Mouse (Mus musculus) limb, embryonic 11.5 days (tissue): ENCODE measurements around the gene Etd. TPM values are rescaled to one million over a fixed set of nuclear protein-coding genes. Genes with fewer than 3 reads are reported as not detected.
"Not testable (repeated sequence)": the region's sequence is repeated elsewhere in the genome, so short reads cannot be mapped to it uniquely, and the experiment has no call there.

ENCODE experiments used
- ATAC-seq: fragments of 200-750 bp; cut with Nextera tagmentation; 2 replicates; pipeline ENCODE4 v1.8.0; 2017; ENCODE audit warnings: low read depth; ENCODE audit not compliant: insufficient number of reproducible peaks, low FRiP score, low TSS enrichment
- DNase-seq: peaks from one replicate; pipeline ENCODE4 v3.0.0-alpha.2; 2015; ENCODE audit warnings: low spot score
- H3K27ac ChIP-seq: fragments of 300-500 bp; sonication (generic); replicated peaks from 2 replicates; pipeline ENCODE4 v1.5.1; 2014; ENCODE audit warnings: low read depth, mild to moderate bottlenecking, low read length
- H3K27me3 ChIP-seq: fragments of 300-500 bp; sonication (generic); 2 replicates; pipeline ENCODE4 v1.6.1; 2014; ENCODE audit warnings: mild to moderate bottlenecking, low read length, mixed read lengths; ENCODE audit not compliant: control insufficient read depth, insufficient read depth
- H3K36me3 ChIP-seq: fragments of 300-500 bp; sonication (generic); 2 replicates; pipeline ENCODE4 v1.6.1; 2014; ENCODE audit warnings: mild to moderate bottlenecking, low read length, moderate library complexity, mixed read lengths; ENCODE audit not compliant: control insufficient read depth, insufficient read depth
- H3K4me1 ChIP-seq: fragments of 300-500 bp; sonication (generic); 2 replicates; pipeline ENCODE4 v1.6.1; 2014; ENCODE audit warnings: low read length, mixed read lengths; ENCODE audit not compliant: control insufficient read depth, insufficient read depth
- H3K4me2 ChIP-seq: fragments of 300-500 bp; sonication (generic); 2 replicates; pipeline ENCODE4 v1.6.1; 2014; ENCODE audit warnings: low read depth, mild to moderate bottlenecking, moderate library complexity; ENCODE audit not compliant: severe bottlenecking
- H3K4me3 ChIP-seq: fragments of 300-500 bp; sonication (generic); 2 replicates; pipeline ENCODE4 v1.5.1; 2014; ENCODE audit warnings: low read depth, low read length
- H3K9ac ChIP-seq: fragments of 300-500 bp; sonication (generic); 2 replicates; pipeline ENCODE4 v1.6.1; 2014; ENCODE audit warnings: mild to moderate bottlenecking, low read length
- H3K9me3 ChIP-seq: fragments of 300-500 bp; sonication (generic); 2 replicates; pipeline ENCODE4 v1.6.1; 2016; ENCODE audit warnings: low read length; ENCODE audit not compliant: control insufficient read depth
- WGBS: fragments of 180-500 bp; shearing (Covaris S2); extraction: QIAGEN DNeasy Blood & Tissue Kit; methylation state at CpG from one replicate; pipeline ENCODE4 v1.1.7; 2014; 5-methylcytosine and 5-hydroxymethylcytosine counted together
- polyA plus RNA-seq: library from polyadenylated mRNA; unstranded; fragments of >200 nt; fragmentation: Nextera tagmentation; extraction: Ambion mirVana; gene quantifications from 2 replicates; pipeline ENCODE4 v1.2.1, GENCODE M21; 2014

The Etd gene
- polyA plus RNA-seq = not detected in 2 replicates

DNA sequence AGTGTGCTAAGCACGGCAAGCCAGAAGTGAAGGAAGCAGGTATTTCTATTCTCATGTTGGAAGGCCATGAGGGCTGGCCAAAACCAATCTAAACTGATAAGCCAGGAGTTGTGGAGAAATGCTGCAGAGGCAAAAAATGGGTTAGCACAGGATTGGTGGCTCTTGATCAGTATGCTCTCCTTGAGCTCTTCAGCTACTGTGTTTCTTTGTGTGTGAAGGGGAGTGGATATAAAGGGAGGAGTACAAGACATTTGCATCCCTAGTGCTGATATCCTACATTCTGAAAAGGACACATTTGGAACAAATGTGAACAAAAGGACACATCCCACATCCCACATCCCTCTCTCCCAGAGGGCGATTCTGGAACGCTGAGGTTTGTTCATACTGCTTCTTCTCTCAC is at the start of gene Etd:
Gene Etd, plus strand, starts transcription at position 301 of the 400 bp plus-strand sequence.
- ATAC-seq = no peak
- Histone ChIP-seq H3K27ac (no peak within 1 kb of the TSS), H3K4me3 (no peak within 1 kb of the TSS), H3K27me3 (no peaks in the 10 kb centered on the region), H3K4me2 (no peak within 1 kb of the TSS), H3K9me3 (no peaks in the 10 kb centered on the region), H3K4me1 (no peaks in the 10 kb centered on the region), H3K36me3 (no peaks in the 10 kb centered on the region), H3K9ac (no peak within 1 kb of the TSS)
- 89% methylated on average over 3 of the region's 3 CpGs for WGBS
- DNase-seq = no peak

GRCm38 (mm10) chrX:53386362-53386761 is 48.4 kb upstream of the Etd start:
- no peak overlapping the region for H3K4me2 ChIP-seq
- H3K36me3 ChIP-seq = no peaks in the 10 kb centered on the region
- H3K27me3 ChIP-seq = no peaks in the 10 kb centered on the region
- H3K4me3 ChIP-seq = no peak overlapping the region
- no peak for ATAC-seq
- WGBS = 66% methylated on average over 3 of the region's 3 CpGs
- no peak for DNase-seq
- no peaks in the 10 kb centered on the region for H3K4me1 ChIP-seq
- H3K9me3 ChIP-seq = no peaks in the 10 kb centered on the region
- H3K27ac ChIP-seq = no peak overlapping the region
- H3K9ac ChIP-seq = no peak overlapping the region

GRCm38 (mm10) chrX:53432888-53433287 is 1.8 kb upstream of the Etd start:
- H3K4me3 ChIP-seq = no peak overlapping the region
- ATAC-seq (no peak), DNase-seq (peak; percentile 20)
- H3K9ac ChIP-seq = no peak overlapping the region
- H3K27me3 ChIP-seq = no peaks in the 10 kb centered on the region
- H3K4me1 ChIP-seq = no peaks in the 10 kb centered on the region
- no peaks in the 10 kb centered on the region for H3K9me3 ChIP-seq
- no peaks in the 10 kb centered on the region for H3K36me3 ChIP-seq
- no peak overlapping the region for H3K27ac ChIP-seq
- no peak overlapping the region for H3K4me2 ChIP-seq
- 90% methylated on average over 1 of the region's 1 CpGs for WGBS

GRCm38 (mm10) chrX:53459573-53459972 is 24.9 kb downstream of the Etd start:
- no peaks in the 10 kb centered on the region for H3K36me3 ChIP-seq
- H3K27ac ChIP-seq = no peak overlapping the region
- DNase-seq = no peak
- no peak overlapping the region for H3K4me3 ChIP-seq
- ATAC-seq = no peak
- H3K4me1 ChIP-seq = no peaks in the 10 kb centered on the region
- no peaks in the 10 kb centered on the region for H3K9me3 ChIP-seq
- H3K9ac ChIP-seq = no peak overlapping the region
- H3K4me2 ChIP-seq = no peak overlapping the region
- WGBS = 35% methylated on average over 3 of the region's 3 CpGs
- H3K27me3 ChIP-seq = no peaks in the 10 kb centered on the region

DNA sequence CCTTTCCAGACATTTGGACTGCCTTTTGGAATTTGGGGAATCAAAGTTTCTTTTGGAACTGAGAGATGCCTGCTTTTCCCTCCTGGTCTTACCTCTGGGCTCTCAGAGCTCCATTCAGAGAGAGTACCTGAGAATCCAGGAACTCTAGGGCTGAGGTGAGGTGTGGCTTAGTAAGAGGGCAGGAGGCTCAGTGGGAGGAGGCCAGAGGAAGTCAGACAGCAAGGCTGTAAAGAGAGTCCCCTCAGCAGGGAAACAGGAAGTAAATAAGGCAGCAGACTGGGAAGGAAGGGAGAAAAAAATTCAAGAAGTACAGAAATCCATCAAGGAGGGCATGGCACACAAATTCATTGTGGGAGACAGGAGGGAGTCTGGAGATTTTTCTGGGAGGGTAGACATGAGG is 29.5 kb downstream of the Etd start:
- H3K27me3 ChIP-seq, H3K4me3 ChIP-seq, DNase-seq, H3K36me3 ChIP-seq, H3K4me2 ChIP-seq, H3K4me1 ChIP-seq, H3K9me3 ChIP-seq, H3K27ac ChIP-seq, ATAC-seq, H3K9ac ChIP-seq: not testable (repeated sequence)

Other genes with a start within 250 kb of the Etd start
- 5.8 and 9.8 TPM in 2 replicates for gene Plac1, start 194.8 kb upstream of the Etd start, polyA plus RNA-seq
- 10.4 and 12.5 TPM in 2 replicates for gene Fam122b, start 165.1 kb upstream of the Etd start, polyA plus RNA-seq
- not detected in 2 replicates for gene Fam122c, start 161.5 kb upstream of the Etd start, polyA plus RNA-seq
- gene Mospd1, start 64.4 kb upstream of the Etd start, polyA plus RNA-seq = 41.8 and 44.1 TPM in 2 replicates
- 18.9 and 19.3 TPM in 2 replicates for gene Rtl8c, start 173.1 kb downstream of the Etd start, polyA plus RNA-seq
- gene Gm14597, start 174.1 kb downstream of the Etd start, polyA plus RNA-seq = not detected in 2 replicates
- 49.5 and 52.0 TPM in 2 replicates for gene Rtl8a, start 208.8 kb downstream of the Etd start, polyA plus RNA-seq
- gene Rtl8b, start 235.5 kb downstream of the Etd start, polyA plus RNA-seq = 49.0 and 55.8 TPM in 2 replicates